Mouse (Mus musculus): Measurements from ENCODE around the gene Olfr835.

The Olfr835 gene

GRCm38 (mm10) chr9:19032435-19032834 is at the start of gene Olfr835:
Gene Olfr835, plus strand, starts transcription at chr9:19032735.
- DNase-seq, result no peak

GRCm38 (mm10) chr9:18987690-18988089 is 44.8 kb upstream of the Olfr835 start, which contains the start of gene Olfr834:
Gene Olfr834, plus strand, starts transcription at chr9:18987990.
- DNase-seq, result no peak

- DNase-seq, result no peak
Observed at GRCm38 (mm10) chr9:19084986-19085385, 52.5 kb downstream of the Olfr835 start.
